ENCODE assay signal across 11 mouse cellular contexts in the genomic region with DNA sequence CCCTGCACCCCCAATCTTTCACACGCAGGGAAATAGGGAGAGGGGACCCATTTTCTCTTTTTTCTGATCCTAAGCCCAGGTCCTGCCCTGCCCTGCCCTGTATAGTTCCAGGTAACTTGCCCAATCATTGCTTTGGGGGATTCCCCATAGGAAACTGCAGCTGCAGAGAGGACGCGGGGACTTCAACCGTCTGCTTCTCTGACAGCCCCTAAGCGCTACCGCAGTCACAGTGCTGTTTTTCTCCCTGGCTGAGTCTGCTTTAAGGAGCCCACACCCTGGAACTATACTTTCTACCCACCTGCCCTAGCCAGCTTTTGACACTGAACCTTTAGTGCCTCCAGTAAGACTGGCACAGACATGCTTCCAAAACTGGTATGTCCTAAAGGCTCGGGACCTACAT. TPM values are rescaled to one million over a fixed set of nuclear protein-coding genes. Genes with fewer than 3 reads are reported as not detected.
DNase-seq lines count a peak whose midpoint lies in the region; ATAC-seq lines count a peak whose summit lies in the region.
"Had no signal": no experiment of that assay in that cellular context is flagged by ENCODE, and none has a peak within 500 bp of the region (broad histone marks: within the 10 kb centered on the region; RNA-seq: fewer than 3 reads in every experiment).

No protein-coding gene starts in this region.

- H3K4me2 ChIP-seq in kidney, embryonic 15.5 days, result peak overlapping the region; percentile 95

- H3K9me3 ChIP-seq in kidney, embryonic 15.5 days (replicated peaks), result no peaks in the 10 kb centered on the region

- WGBS in kidney, embryonic 15.5 days, result 74% methylated on average over 7 of the region's 7 CpGs

- peaks cover 42% of the 10 kb centered on the region for H3K36me3 ChIP-seq in kidney, embryonic 15.5 days
- 0 out of 2 replicates have a peak, but pooled peaks cover 2% of the 10 kb centered on the region for H3K36me3 ChIP-seq in splenic B cell, adult 2 months (ENCODE audit: control insufficient read depth, insufficient read depth, low read length, poor library complexity, severe bottlenecking)

- 0 out of 2 replicates have a peak overlapping the region, but pooled peaks have one; percentile 7 for H3K27ac ChIP-seq in kidney, embryonic 15.5 days

- H3K27me3 ChIP-seq in kidney, embryonic 15.5 days, result no peaks in the 10 kb centered on the region
- no peaks in the 10 kb centered on the region for H3K27me3 ChIP-seq in splenic B cell, adult 2 months (ENCODE audit: control insufficient read depth, insufficient read depth, low read length, poor library complexity, severe bottlenecking)

- H3K4me1 ChIP-seq in kidney, embryonic 15.5 days, result peaks cover 46% of the 10 kb centered on the region

- no peak overlapping the region for H3K4me3 ChIP-seq in kidney, embryonic 15.5 days (replicated peaks)

- H3K9ac ChIP-seq in kidney, embryonic 15.5 days, result no peak overlapping the region; the same call in 1 of the 2 replicates

- ATAC-seq in kidney, embryonic 15.5 days (replicated peaks; ENCODE audit: low FRiP score), result no peak
- peak; percentile 26 for ATAC-seq in inflammation-experienced regulatory T-cells, adult 6 months

- DNase-seq in kidney, postnatal 10 days, result no peak
- DNase-seq in MEL-GATA-1-ER (ENCODE audit: extremely low read depth, low read depth), result peak; percentile 36
- DNase-seq in splenic B cell, adult 2 months (ENCODE audit: low read depth, low spot score), result peak; percentile 58
- DNase-seq in urinary bladder, postnatal 14 days (ENCODE audit: low spot score), result no peak
- no peak for DNase-seq in lung, postnatal 25 days (ENCODE audit: low spot score)
- DNase-seq in heart, adult 18-20 months, result no peak
- DNase-seq: adrenal gland, adult 8-10 months; cerebellum, adult 8-10 months had no signal

RNA-seq across cellular contexts. Expression of a gene that starts 3.9 kb away (rescaled TPM):
- 485 and 491 TPM in 2 replicates for polyA plus RNA-seq in kidney, embryonic 15.5 days (2015; fragmentation: Nextera tagmentation; extraction: Ambion mirVana)
- polyA plus RNA-seq in inflammation-experienced regulatory T-cells, adult 6 months (2017; shearing (Covaris generic)), result 100 to 1,000 TPM in 2 of 3 experiments, 10 to 100 TPM in 1; 88.7 to 105 (median 101) TPM
- total RNA-seq in heart, adult 18-20 months (2021), result 1 to 10 TPM; 2.5 to 2.8 TPM

RNA-seq across cellular contexts. Expression of a gene that starts 46.4 kb away (rescaled TPM):
- 14.4 and 16.6 TPM in 2 replicates for polyA plus RNA-seq in kidney, embryonic 15.5 days (2015; fragmentation: Nextera tagmentation; extraction: Ambion mirVana)
- polyA plus RNA-seq in inflammation-experienced regulatory T-cells, adult 6 months (2017; shearing (Covaris generic)), result not detected
- total RNA-seq in heart, adult 18-20 months (2021), result 1 to 10 TPM; 5.9 to 7.3 TPM

RNA-seq across cellular contexts. Expression of a gene that starts 55.7 kb away (rescaled TPM):
- polyA plus RNA-seq in kidney, embryonic 15.5 days (2015; fragmentation: Nextera tagmentation; extraction: Ambion mirVana), result 8.2 and 12.7 TPM in 2 replicates
- not detected for polyA plus RNA-seq in inflammation-experienced regulatory T-cells, adult 6 months (2017; shearing (Covaris generic))
- total RNA-seq in heart, adult 18-20 months (2021), result 10 to 100 TPM in 1 of 2 experiments, 1 to 10 TPM in 1; 8.5 to 16.1 TPM
- total RNA-seq: neutrophil, adult 5-6 weeks had no signal

Comparison
In these comparisons a context has a peak if more than half of its experiments do, and no peak if none do; other contexts are left out.
1. DNase-seq: peak in MEL-GATA-1-ER (single experiment) and splenic B cell, adult 2 months (single experiment); none in kidney, postnatal 10 days (single experiment), urinary bladder, postnatal 14 days (single experiment), lung, postnatal 25 days (single experiment) and heart, adult 18-20 months (0 of 2).
2. RNA of a gene that starts 46.4 kb away (polyA plus RNA-seq): 14.4 to 16.6 TPM in kidney, embryonic 15.5 days; not detected in inflammation-experienced regulatory T-cells, adult 6 months; every median in the first group is over 10 times any median in the second.